8 mouse cellular contexts compared by ENCODE assay signal in the genomic region with DNA sequence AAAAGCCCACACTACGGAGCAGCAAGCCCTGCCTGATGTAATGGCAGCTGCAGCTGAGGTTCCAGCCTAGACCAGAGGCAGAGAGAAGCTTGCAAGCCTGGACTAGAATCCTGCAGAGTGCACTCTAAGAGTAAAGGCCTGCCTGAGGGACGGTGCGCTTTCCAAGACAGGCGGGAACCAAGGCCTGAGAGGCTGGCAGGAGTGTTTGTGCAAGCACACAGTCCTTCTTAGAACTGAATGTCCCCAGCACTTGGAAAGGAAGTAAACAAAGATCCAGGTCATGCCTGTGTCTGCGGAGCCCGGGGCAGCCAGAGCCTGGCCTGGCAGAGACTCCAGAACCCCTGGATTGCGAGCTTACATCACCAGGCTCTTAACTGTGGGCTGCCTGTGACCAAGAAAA. TPM values are rescaled to one million over a fixed set of nuclear protein-coding genes. Genes with fewer than 3 reads are reported as not detected.
DNase-seq lines count a peak whose midpoint lies in the region; ATAC-seq and TF ChIP-seq lines count a peak whose summit lies in the region.

No protein-coding gene starts in this region.

- TF ChIP-seq EP300 in lung, postnatal 0 days (IDR thresholded peaks at IDR 0.05), result peak; percentile 100

- ATAC-seq in Patski, result peak; percentile 60
- no peak for ATAC-seq in hindbrain, embryonic 11.5 days (ENCODE audit: low FRiP score)
- ATAC-seq in lung, postnatal 0 days, result peak; percentile 95

- WGBS in hindbrain, embryonic 11.5 days, result 55% methylated on average over 7 of the region's 7 CpGs
- WGBS in lung, postnatal 0 days, result 13% methylated on average over 7 of the region's 7 CpGs

- H3K4me3 ChIP-seq in hindbrain, embryonic 11.5 days (ENCODE audit: low read depth, low read length), result no peak overlapping the region
- no peak overlapping the region for H3K4me3 ChIP-seq in lung, postnatal 0 days (ENCODE audit: low read depth, low read length)

- no peak overlapping the region for H3K4me2 ChIP-seq in hindbrain, embryonic 11.5 days (replicated peaks; ENCODE audit: low read depth, low read length)
- H3K4me2 ChIP-seq in lung, postnatal 0 days (replicated peaks; ENCODE audit: low read depth, low read length), result peak overlapping the region; percentile 20; the same call in 1 of the 2 replicates

- DNase-seq in Patski (ENCODE audit: low read depth, low spot score), result no peak
- DNase-seq in cerebellum, adult 18-20 months, result peak; percentile 68 to 71
- DNase-seq in frontal cortex, postnatal 36 days (ENCODE audit: low spot score in 2 of 2), result peak; percentile 33 to 51
- peak; percentile 11 for DNase-seq in hindbrain, embryonic 11.5 days (ENCODE audit: low spot score)
- DNase-seq in layer of hippocampus, postnatal 14 days (ENCODE audit: low spot score in 2 of 2), result peak; percentile 43 to 84
- DNase-seq in lung, postnatal 0 days (ENCODE audit: low spot score), result peak; percentile 98
- peak; percentile 82 for DNase-seq in urinary bladder, postnatal 14 days (ENCODE audit: low spot score)
- DNase-seq in thymus, postnatal 14 days, result no peak

- no peak for TF ChIP-seq CTCF in Patski (IDR thresholded peaks at IDR 0.05)
- peak; percentile 27; the same call in 1 of the 2 replicates for TF ChIP-seq CTCF in lung, postnatal 0 days (IDR thresholded peaks at IDR 0.05)

- no peaks in the 10 kb centered on the region for H3K9me3 ChIP-seq in hindbrain, embryonic 11.5 days (ENCODE audit: control insufficient read depth, low read length)
- no peaks in the 10 kb centered on the region for H3K9me3 ChIP-seq in lung, postnatal 0 days (ENCODE audit: low read length)

- in situ Hi-C loops in Patski (cut with MboI; ENCODE audit: low pct_unique_long_range_greater_than_20kb), result no loop called here

- H3K27ac ChIP-seq in hindbrain, embryonic 11.5 days (ENCODE audit: low read depth, low read length), result no peak overlapping the region
- peak overlapping the region; percentile 92 for H3K27ac ChIP-seq in lung, postnatal 0 days (ENCODE audit: low read length)

- H3K36me3 ChIP-seq in hindbrain, embryonic 11.5 days (ENCODE audit: control insufficient read depth, insufficient read depth, low read length), result no peaks in the 10 kb centered on the region
- H3K36me3 ChIP-seq in lung, postnatal 0 days (ENCODE audit: insufficient read depth, low read length), result no peaks in the 10 kb centered on the region

- H3K9ac ChIP-seq in hindbrain, embryonic 11.5 days (ENCODE audit: low read depth, low read length), result no peak overlapping the region
- 0 out of 2 replicates have a peak overlapping the region, but pooled peaks have one; percentile 2 for H3K9ac ChIP-seq in lung, postnatal 0 days (replicated peaks; ENCODE audit: low read depth)

- CTCF ChIA-PET in Patski (lab: Charles Lee), result no interaction called here

- H3K27me3 ChIP-seq in Patski, result no peaks in the 10 kb centered on the region
- H3K27me3 ChIP-seq in hindbrain, embryonic 11.5 days (ENCODE audit: control insufficient read depth, insufficient read depth, low read length), result no peaks in the 10 kb centered on the region
- no peaks in the 10 kb centered on the region for H3K27me3 ChIP-seq in lung, postnatal 0 days (replicated peaks; ENCODE audit: insufficient read depth, low read length)

- POLR2A ChIA-PET in Patski (lab: Charles Lee), result no interaction called here

- H3K4me1 ChIP-seq in hindbrain, embryonic 11.5 days (replicated peaks; ENCODE audit: control insufficient read depth, insufficient read depth, low read length), result no peaks in the 10 kb centered on the region
- peaks cover 59% of the 10 kb centered on the region for H3K4me1 ChIP-seq in lung, postnatal 0 days (ENCODE audit: insufficient read depth, low read depth, low read length)

RNA-seq across cellular contexts. Expression of a gene that starts 25.4 kb away (rescaled TPM):
- 17.6 TPM for polyA plus RNA-seq in Patski (2021)
- polyA plus RNA-seq in hindbrain, embryonic 11.5 days (2014; fragmentation: Nextera tagmentation; extraction: Ambion mirVana), result 3.6 and 5.0 TPM in 2 replicates
- total RNA-seq in layer of hippocampus, postnatal 14 days (2021), result 10 to 100 TPM; 40.1 to 41.1 TPM
- polyA plus RNA-seq in lung, postnatal 0 days (2015; fragmentation: Nextera tagmentation; extraction: Ambion mirVana), result 15.2 and 22.9 TPM in 2 replicates

Comparison
In these comparisons a context has a peak if more than half of its experiments do, and no peak if none do; other contexts are left out.
1. DNase-seq: peak in cerebellum, adult 18-20 months (2 of 2), frontal cortex, postnatal 36 days (2 of 2), hindbrain, embryonic 11.5 days (single experiment), layer of hippocampus, postnatal 14 days (2 of 2), lung, postnatal 0 days (single experiment) and urinary bladder, postnatal 14 days (single experiment); none in Patski (single experiment) and thymus, postnatal 14 days (single experiment).